Mouse (Mus musculus) small intestine, adult 2 months (tissue): ENCODE data around the gene Ifna7. TPM values are rescaled to one million over a fixed set of nuclear protein-coding genes. Genes with fewer than 3 reads are reported as not detected.

Experiments used
- H3K27ac ChIP-seq: fragments of 200-500 bp; 2 replicates; pipeline ENCODE4 v1.5.1; 2012; ENCODE audit warnings: low read depth, low read length, control low read depth, inconsistent platforms; ENCODE audit not compliant: insufficient read depth
- H3K27me3 ChIP-seq: fragments of 200-500 bp; 2 replicates; pipeline ENCODE4 v1.6.1; 2012; ENCODE audit warnings: mild to moderate bottlenecking, moderate library complexity, low read length, inconsistent platforms; ENCODE audit not compliant: control insufficient read depth, insufficient read depth
- H3K36me3 ChIP-seq: fragments of 200-500 bp; 2 replicates; pipeline ENCODE4 v1.6.1; 2012; ENCODE audit warnings: mild to moderate bottlenecking, low read length, control low read depth, inconsistent platforms; ENCODE audit not compliant: control insufficient read depth, insufficient read depth
- H3K4me1 ChIP-seq: fragments of 200-500 bp; 2 replicates; pipeline ENCODE4 v1.6.1; 2012; ENCODE audit warnings: low read length, inconsistent platforms, mixed read lengths; ENCODE audit not compliant: control insufficient read depth, insufficient read depth, insufficient read length
- H3K4me3 ChIP-seq: fragments of 200-500 bp; 2 replicates; pipeline ENCODE4 v1.5.1; 2012; ENCODE audit warnings: low read depth, mild to moderate bottlenecking, control low read depth, inconsistent platforms, low read length, moderate library complexity
- CTCF ChIP-seq: fragments of 200-500 bp; IDR thresholded peaks from 2 replicates; pipeline ENCODE4 v1.5.1; 2012; ENCODE audit warnings: low read depth, mild to moderate bottlenecking, control low read depth, inconsistent platforms, low read length, moderate library complexity, mixed read lengths; ENCODE audit not compliant: insufficient replicate concordance, insufficient read length; ENCODE audit errors: extremely low read depth
- POLR2A ChIP-seq: fragments of 200-500 bp; IDR thresholded peaks from 2 replicates; pipeline ENCODE4 v1.6.1; 2012; ENCODE audit warnings: low read depth, mild to moderate bottlenecking, control low read depth, inconsistent platforms, low read length, moderate library complexity
- WGBS: fragments of 180-500 bp; shearing (Covaris S2); methylation state at CpG from one replicate; pipeline ENCODE4 v1.1.7; 2018; 5-methylcytosine and 5-hydroxymethylcytosine counted together
- polyA plus RNA-seq: library from polyadenylated mRNA; depleted of rRNA; stranded (reverse); fragments of >200 nt; gene quantifications from 2 replicates; pipeline ENCODE4 v1.2.3, GENCODE M21; 2012; rRNA removed

Gene Ifna7
- polyA plus RNA-seq, 1 experiment = not detected

DNA sequence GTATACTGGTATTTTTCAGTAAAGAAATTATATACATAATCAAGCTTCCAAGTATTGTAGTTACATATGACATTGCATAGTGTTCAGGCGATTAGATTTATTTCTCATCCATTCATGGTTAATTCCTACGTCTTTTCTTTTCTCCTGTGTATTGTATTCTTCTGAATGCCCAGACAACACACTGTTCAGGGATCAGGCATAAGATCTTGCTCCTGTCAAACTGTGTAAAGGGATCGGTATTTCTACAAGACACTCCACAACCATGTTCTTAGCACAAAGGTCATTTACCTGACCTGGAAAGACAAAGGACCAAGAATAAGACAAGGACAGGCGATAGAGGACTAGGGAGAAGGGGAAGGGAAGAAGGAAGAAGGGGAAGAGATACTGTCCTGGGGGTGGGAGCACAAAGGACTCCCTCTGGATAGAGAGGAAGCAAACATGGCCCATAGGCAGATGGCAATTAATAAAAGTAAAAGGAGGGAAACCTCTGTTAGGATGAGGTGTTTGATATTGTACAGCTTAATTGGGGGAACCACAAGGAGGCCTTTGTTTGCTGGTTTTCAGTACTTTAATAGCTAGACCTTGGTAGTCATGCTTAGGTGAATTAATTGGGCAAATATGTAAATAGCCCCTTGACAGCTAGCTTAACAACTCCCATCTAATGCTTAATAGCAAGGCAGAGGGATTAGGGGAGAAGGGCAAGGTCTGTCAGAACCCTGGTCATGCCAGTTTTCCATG lies 35.2 kb downstream of the Ifna7 start:
- TF ChIP-seq POLR2A = no peak
- TF ChIP-seq CTCF = no peak
- 68% methylated on average over 4 of the region's 4 CpGs for WGBS
- H3K27ac ChIP-seq = no peak overlapping the region
- H3K4me3 ChIP-seq = no peak overlapping the region
- H3K4me1 ChIP-seq = no peaks in the 10 kb centered on the region
- H3K27me3 ChIP-seq = no peaks in the 10 kb centered on the region
- no peaks in the 10 kb centered on the region for H3K36me3 ChIP-seq

DNA sequence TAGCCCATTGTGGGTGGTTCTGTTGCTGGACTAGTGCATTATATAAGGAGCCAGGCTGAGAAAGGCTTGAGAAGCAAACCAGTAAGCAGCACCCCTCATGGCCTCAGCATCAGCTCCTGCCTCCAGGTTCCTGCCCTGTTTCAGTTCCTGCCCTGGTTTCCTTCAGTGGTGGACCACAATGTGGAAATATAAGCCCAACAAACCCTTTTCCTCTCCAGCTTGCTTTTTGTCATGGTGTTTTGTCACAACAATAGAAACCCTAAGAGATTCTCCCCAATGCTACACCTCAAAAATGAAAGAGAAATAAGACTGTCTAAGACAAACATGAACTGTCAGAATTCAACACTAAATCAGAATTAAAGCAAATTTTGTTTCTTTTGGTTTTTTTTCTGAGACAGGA lies 43.2 kb downstream of the Ifna7 start:
- Histone ChIP-seq H3K36me3 (no peaks in the 10 kb centered on the region), H3K4me3 (no peak overlapping the region), H3K4me1 (no peaks in the 10 kb centered on the region; the same call in 1 of the 2 replicates), H3K27me3 (no peaks in the 10 kb centered on the region), H3K27ac (no peak overlapping the region)
- TF ChIP-seq CTCF (no peak), POLR2A (no peak)

DNA sequence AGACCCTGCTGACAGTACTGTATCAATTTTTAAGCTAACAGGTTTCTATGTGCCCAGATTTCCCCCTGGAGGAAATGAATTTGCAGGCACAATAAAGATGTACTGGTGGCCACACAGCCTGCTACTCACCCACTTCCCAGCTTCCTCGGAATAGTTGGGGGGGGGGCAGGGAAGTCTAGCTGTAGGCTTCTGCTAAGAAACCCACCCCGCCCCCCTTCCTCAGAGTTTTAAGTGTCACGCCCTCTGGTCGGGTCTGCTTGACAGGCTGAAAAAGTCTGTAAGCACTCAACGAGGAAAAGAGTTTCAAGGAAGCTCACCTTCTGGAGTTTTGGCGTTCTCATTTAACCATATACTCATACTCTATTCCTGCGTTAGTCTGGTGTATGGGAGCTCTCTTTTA lies 47.3 kb downstream of the Ifna7 start:
- no peak overlapping the region for H3K4me3 ChIP-seq
- TF ChIP-seq CTCF (no peak), POLR2A (no peak)
- no peaks in the 10 kb centered on the region for H3K27me3 ChIP-seq
- H3K27ac ChIP-seq = no peak overlapping the region
- 43% methylated on average over 7 of the region's 7 CpGs for WGBS
- no peaks in the 10 kb centered on the region for H3K36me3 ChIP-seq
- H3K4me1 ChIP-seq = no peaks in the 10 kb centered on the region

DNA sequence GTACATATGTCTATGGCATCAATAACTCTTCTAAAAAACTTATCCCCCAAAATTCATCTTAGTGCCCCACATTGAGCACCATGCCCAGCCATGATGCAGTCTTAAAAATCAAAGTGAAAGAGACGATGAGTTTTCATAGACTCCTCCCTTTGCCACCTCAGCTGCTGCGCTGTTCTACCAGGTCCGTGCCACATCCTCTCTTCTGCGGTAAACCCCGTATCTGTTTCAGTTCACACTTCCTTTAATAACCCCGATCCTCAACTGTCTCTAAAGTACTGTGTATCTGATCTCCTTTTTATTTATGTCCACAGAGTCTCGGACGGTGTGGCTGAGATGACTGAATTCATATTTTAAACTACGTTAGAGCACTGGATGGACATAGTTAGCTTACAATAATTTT lies 48.6 kb downstream of the Ifna7 start:
- H3K4me1 ChIP-seq = no peaks in the 10 kb centered on the region
- H3K27ac ChIP-seq = no peak overlapping the region
- no peaks in the 10 kb centered on the region for H3K36me3 ChIP-seq
- H3K4me3 ChIP-seq = no peak overlapping the region
- 72% methylated on average over 9 of the region's 9 CpGs for WGBS
- no peaks in the 10 kb centered on the region for H3K27me3 ChIP-seq
- TF ChIP-seq POLR2A (no peak), CTCF (no peak)

DNA sequence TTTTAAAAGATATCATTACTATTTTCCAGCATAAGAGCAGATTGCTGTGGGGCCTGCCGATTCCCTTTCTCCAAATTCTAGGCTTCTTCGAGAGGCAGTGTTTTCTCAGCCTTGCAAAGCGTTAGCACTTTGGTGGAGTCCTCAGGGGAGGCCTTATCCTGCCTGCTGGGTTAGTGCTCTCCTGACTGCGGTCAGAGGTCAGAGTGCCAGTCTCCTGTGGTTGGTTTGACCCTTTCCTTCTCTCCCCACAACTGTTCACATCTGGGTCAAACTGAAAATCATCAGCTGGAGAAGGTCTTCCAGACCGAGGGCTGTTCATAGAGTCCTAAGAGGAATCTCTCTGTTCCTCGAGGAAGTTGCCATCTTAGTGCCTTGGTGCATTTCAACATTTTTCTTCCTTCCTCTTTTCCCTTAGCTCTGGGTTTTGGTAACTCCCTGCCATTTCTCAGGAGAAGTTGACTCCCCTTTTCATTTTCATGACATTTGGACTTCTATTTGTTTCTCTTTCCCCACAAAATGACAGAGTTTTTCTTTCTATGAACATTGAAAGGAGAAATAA lies 49.1 kb downstream of the Ifna7 start:
- Histone ChIP-seq H3K36me3 (no peaks in the 10 kb centered on the region), H3K4me1 (no peaks in the 10 kb centered on the region), H3K27me3 (no peaks in the 10 kb centered on the region), H3K27ac (no peak overlapping the region), H3K4me3 (no peak overlapping the region)
- 65% methylated on average over 6 of the region's 6 CpGs for whole genome bisulfite sequencing
- TF ChIP-seq POLR2A (no peak), CTCF (no peak)

Other genes with a start within 250 kb of the Ifna7 start
- gene Ifna14, start 244.4 kb upstream of the Ifna7 start, polyA plus RNA-seq = not detected in 2 replicates
- gene Ifna9, start 223.8 kb upstream of the Ifna7 start, polyA plus RNA-seq = not detected in 2 replicates
- not detected in 2 replicates for gene Ifna12, start 212.9 kb upstream of the Ifna7 start, polyA plus RNA-seq
- gene C87499, start 181.8 kb upstream of the Ifna7 start, polyA plus RNA-seq = not detected in 2 replicates
- not detected in 2 replicates for gene Ifna13, start 171.8 kb upstream of the Ifna7 start, polyA plus RNA-seq
- not detected in 2 replicates for gene Ifna16, start 139.3 kb upstream of the Ifna7 start, polyA plus RNA-seq
- not detected in 2 replicates for gene Ifna2, start 132.3 kb upstream of the Ifna7 start, polyA plus RNA-seq
- not detected in 2 replicates for gene Ifnab, start 124.9 kb upstream of the Ifna7 start, polyA plus RNA-seq
- 0.68 TPM in 1 of 2 replicates, not detected in the other for gene Gm26566, start 94.4 kb upstream of the Ifna7 start, polyA plus RNA-seq
- 6.5 and 11.3 TPM in 2 replicates for gene Klhl9, start 93.8 kb upstream of the Ifna7 start, polyA plus RNA-seq
- gene Gm13271, start 61.4 kb upstream of the Ifna7 start, polyA plus RNA-seq = not detected in 2 replicates
- 0.08 TPM in 2 replicates for gene Gm13283, start 56.1 kb upstream of the Ifna7 start, polyA plus RNA-seq
- gene Gm13290, start 42.4 kb upstream of the Ifna7 start, polyA plus RNA-seq = not detected in 2 replicates
- gene Gm13289, start 39.3 kb upstream of the Ifna7 start, polyA plus RNA-seq = not detected in 2 replicates
- gene Gm13272, start 36.4 kb upstream of the Ifna7 start, polyA plus RNA-seq = not detected in 2 replicates
- not detected in 2 replicates for gene Ifnz, start 34.1 kb upstream of the Ifna7 start, polyA plus RNA-seq
- not detected in 2 replicates for gene Gm13276, start 30.5 kb upstream of the Ifna7 start, polyA plus RNA-seq
- not detected in 2 replicates for gene Gm13277, start 27.6 kb upstream of the Ifna7 start, polyA plus RNA-seq
- not detected in 2 replicates for gene Gm13278, start 24.7 kb upstream of the Ifna7 start, polyA plus RNA-seq
- not detected in 2 replicates for gene Gm13275, start 21.7 kb upstream of the Ifna7 start, polyA plus RNA-seq
- not detected in 2 replicates for gene Gm13279, start 18.8 kb upstream of the Ifna7 start, polyA plus RNA-seq
- not detected in 2 replicates for gene Gm13285, start 16.6 kb upstream of the Ifna7 start, polyA plus RNA-seq
- not detected in 2 replicates for gene Gm13287, start 13.0 kb upstream of the Ifna7 start, polyA plus RNA-seq
- gene Gm13288, start 10.7 kb upstream of the Ifna7 start, polyA plus RNA-seq = not detected in 2 replicates
- gene Ifna11, start 3.7 kb downstream of the Ifna7 start, polyA plus RNA-seq = not detected in 2 replicates
- not detected in 2 replicates for gene Ifna6, start 11.2 kb downstream of the Ifna7 start, polyA plus RNA-seq
- gene Ifna5, start 19.3 kb downstream of the Ifna7 start, polyA plus RNA-seq = not detected in 2 replicates
- gene Ifna4, start 25.6 kb downstream of the Ifna7 start, polyA plus RNA-seq = not detected in 2 replicates
- not detected in 2 replicates for gene Ifna1, start 33.9 kb downstream of the Ifna7 start, polyA plus RNA-seq
- 0.42 TPM in 1 of 2 replicates, not detected in the other for gene Ifne, start 64.0 kb downstream of the Ifna7 start, polyA plus RNA-seq